Mouse (Mus musculus): ENCODE measurements around the gene Rprml.

The Rprml gene

DNA sequence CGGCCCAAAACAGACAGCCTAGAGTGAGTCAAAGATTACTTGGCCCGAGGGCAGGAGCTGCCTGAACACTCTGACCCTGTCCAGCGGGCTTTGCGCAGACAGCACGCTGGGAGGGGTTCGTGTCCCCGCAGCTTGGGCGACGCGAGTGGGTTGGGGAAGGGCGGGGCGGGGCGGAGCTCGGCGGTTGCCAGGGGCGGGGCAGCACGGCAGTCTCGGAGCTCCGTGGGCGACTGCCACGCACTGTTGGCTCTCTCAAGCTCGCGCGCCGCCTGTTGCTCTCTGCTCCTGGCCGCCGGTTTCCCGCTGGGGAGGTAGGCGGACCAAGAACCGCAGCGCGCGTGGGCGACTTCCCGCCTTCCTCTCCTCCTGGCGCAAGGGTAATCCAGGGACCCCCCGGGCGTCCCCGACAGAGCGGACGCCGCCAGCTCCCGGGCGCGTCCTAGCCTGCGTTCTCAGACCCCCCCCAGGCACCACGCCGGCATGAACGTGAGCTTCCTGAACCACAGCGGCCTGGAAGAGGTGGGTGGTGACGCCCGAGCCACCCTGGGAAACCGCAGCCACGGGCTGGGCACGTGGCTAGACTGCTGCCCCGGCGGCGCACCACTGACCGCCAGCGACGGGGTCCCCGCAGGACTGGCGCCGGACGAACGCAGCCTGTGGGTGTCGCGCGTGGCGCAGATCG lies at the start of gene Rprml:
TSS of gene Rprml (plus strand) at position 270 of the 682 bp plus-strand sequence.
- DNase-seq, result peak; percentile 90

DNA sequence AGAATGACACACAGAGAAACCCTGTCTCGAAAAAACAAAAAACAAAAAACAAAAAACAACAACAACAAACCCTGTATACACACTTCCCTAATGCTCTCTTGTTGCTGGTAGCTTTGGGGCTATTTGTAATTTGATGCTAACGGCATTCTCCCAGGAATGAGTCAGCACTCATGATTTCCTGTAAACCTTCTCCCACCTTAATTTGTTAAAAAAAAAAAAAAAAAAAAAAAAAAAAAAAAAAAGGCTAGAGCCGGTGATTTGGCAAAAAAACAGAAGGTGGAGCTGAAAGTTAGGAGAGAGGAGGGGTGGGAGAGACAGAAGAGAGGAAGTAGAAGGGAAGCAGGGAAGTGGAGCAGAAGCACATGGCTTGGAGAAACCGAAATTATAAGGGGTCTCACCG lies 42.8 kb upstream of the Rprml start:
- DNase-seq, result no peak

DNA sequence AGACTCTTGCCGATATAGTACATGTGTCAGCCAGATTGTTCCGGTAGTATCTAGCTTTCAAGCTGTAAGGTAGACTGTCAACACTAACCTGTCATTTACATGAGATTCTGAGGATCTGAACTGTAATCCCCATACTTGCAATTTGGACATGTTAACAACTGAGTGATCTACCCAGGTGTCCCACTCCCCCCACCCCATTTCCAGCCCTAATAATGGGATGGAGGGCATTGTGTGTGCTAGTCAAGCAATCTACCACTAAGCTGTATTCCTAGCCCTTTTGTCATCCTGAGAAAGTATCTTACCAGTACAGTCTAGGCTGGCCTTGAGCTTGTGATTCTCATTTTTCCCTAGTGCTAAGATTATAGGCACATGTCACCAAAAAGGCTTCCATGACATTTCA lies 38.6 kb upstream of the Rprml start:
- no peak for DNase-seq

DNA sequence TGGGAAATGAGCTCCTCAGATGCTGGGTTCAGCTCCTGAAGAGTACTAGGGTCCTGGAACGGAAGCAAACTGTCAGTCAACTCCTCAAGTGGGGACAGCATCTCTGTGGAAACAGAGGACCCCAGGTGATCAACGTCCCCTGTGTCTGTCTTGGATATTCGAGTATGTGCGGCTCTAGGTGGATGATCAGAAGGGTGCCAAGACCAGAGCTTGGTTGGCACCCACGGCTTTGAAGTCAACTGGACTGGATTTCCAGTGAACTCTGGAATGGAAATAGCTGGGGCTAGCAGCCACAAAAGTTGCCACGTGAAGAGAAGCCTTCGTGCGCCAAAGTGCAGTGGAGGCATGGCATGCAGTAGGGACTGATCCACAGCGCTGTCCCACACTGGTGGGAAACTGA lies 28.3 kb upstream of the Rprml start, which contains the start of gene Gm884:
TSS of gene Gm884 (minus strand) at position 101 of the 400 bp plus-strand sequence.
- DNase-seq, result no peak

DNA sequence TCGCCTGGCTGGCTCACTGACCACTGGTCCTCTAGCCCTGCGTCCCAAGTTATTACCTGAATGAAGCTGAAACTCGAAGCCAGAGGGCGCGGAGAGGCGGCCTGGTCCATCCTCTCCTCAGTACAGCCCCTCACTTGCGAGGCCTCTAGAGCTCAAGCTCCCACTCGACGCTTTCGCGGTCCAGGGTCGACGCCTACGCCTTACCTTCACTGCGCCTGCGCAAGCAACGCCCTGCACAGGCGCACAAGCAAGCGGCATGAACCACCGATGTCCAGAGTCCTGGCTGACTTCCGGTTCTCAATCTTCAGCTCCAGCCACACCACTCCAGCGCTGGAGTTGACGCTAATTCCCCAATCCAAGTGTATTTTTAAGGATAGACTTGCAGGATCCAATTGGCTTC lies 21.9 kb upstream of the Rprml start:
- no peak for DNase-seq

DNA sequence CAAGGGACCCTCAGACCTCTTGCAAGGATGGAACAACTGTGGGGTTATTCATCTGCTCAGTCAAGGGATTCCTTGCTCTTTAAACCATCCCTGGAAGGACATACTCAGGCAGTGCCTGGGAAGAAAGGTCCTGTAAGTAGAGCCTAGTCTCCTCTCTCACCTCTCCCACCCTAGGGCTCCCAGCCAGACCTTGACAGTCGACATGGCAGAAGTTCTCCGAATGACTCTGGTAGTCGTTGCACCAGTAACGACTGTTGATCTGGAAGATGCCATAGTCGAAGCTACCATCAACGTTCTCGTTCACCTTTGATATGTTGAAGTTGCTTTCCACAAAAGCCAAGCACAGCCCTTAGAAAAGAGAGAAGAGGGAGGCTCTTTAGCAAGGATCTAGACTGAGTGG lies 14.6 kb upstream of the Rprml start:
- no peak for DNase-seq

DNA sequence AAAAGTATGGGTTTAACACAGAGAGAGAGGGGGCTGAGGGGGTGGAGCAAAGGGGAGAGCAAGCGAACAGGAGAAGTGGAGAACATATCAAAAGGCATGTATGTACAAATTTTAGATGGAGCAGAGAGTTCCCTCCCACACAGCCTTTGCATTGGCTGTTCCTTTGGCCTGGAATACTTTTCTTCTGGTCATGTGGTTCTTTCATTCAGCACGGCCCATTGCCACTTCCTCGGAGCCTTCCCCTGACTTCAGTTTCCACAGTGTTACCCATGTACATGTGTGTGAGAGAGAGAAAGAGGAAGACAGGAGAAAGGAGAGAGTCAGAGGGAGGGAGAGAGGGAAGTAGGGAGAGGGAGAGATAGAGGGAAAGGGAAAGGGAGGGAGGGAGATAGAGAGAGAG lies 13.9 kb upstream of the Rprml start:
- no peak for DNase-seq

DNA sequence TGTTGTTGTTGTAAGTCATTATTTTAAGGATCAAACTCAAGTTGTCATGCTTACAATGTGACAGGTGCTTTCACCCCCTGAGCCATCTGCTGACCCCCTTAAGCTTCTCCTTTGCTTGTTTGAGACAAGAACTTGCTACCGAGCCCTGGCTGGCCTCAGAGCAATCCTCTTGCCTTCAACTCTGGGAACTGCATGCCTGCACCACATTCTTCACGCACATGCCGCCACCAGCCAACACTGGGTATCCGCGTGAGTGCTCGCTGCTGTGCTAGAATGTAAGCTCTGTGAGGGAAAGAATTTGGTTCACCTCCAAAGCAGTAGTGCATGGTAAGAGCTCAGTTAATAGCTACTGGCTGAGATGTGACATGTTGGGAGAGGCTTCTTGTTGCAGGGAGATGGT lies 13.1 kb upstream of the Rprml start:
- DNase-seq, result no peak

DNA sequence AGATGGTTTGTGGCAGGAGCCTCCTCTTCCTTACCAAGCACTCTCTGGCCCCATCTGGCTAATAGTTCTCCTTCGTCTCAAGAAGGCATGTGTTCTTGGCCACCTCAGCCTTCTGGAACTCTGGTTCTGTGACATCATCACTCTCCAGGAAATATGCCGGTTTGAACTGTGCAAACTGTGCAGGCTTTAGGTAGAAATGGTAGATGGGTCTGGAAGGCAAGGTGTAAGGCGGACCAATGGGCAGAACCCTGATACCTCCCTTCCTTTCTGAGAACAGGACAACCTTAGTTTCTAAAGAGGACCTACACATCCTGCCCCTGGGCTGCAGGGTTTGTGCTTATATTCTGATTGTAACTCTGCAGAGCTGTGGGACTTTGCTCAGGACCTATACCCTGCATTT lies 10.6 kb upstream of the Rprml start, which contains the start of gene Lyzl6:
TSS of gene Lyzl6 (minus strand) at position 101 of the 400 bp plus-strand sequence.
- DNase-seq, result no peak

DNA sequence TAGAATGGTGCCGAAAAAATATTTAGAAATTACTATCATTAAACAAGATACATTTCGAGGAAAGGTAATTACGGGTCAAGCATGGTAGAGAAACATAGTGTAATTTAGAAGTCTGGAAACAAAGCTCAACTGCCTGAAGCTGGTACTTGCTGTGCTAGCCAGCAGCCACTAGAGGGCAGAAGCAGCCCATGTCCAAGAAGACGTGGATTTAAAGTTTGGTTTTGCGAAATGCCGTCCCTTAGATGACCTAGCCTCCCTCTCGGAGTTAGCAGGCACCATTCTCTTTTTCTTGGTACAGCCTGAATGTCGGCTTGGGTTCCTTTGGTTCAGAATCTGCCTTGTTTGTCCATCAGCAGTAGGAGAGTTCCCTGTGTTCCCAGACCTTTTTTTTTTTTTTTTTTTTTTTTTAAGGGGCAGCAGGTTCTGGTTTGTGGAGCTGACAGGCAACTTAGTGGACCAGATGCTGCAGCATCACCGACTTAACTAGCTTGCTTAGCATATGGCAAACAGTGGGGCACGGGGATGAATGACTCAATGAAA lies 9.9 kb upstream of the Rprml start:
- DNase-seq, result peak; percentile 66

DNA sequence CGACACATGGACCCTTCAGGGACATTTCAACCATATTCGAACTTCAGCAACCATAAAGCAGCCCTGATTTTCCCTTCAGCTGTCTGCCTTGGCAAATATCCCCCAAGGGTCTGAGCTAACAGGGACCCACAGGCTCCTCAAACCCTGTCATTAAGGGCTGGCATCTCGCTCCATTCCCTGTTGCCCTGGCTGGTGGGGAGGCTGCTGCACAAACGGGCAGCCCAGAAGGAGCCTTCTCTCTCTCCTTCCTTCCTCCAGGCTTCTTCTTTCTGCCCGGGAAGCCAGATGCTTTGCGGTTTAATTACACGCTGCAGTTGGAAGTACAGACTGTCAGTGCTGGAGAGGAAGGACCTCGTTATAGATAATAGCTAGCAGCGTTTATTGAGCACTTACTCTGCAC lies 6.2 kb upstream of the Rprml start:
- DNase-seq, result no peak

DNA sequence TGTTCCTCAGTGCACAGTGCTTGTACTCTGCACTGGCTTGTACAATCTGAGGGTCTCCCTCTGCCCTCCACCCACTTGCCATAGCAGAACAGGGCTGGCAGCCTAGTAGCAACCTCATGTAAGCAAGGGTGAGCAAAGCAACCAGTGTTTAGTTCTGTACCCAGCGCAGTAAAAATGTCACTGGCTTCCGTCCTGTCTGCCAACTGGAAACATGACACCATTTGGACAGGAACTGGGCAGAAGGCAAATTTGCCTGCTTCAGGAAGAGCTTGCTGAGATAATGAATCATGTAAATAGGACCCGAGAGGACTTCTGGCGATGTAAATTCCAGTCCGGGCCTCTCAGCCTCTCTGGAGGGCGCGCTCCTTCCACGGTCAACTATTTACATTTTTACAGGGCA lies 3.6 kb upstream of the Rprml start:
- no peak for DNase-seq

DNA sequence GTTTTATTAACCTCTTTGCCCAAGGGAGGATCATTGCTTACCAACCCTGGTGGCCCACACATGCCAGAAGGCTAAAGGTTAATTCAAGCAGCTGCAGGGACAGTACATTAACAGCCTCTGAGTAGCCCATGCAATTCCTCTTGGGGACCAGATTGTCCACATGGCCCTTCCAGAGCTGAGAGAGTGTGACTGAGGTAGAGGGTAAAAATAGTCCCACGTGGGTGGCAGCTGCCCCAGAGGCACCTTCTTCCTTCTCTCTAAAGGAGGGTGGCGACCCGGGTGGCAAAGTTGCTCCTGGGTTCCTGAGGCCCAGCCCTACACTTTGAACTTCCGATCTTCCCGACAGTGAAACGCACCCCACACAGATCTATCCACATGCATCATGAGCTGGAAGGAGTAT lies 3.1 kb upstream of the Rprml start:
- DNase-seq, result no peak

DNA sequence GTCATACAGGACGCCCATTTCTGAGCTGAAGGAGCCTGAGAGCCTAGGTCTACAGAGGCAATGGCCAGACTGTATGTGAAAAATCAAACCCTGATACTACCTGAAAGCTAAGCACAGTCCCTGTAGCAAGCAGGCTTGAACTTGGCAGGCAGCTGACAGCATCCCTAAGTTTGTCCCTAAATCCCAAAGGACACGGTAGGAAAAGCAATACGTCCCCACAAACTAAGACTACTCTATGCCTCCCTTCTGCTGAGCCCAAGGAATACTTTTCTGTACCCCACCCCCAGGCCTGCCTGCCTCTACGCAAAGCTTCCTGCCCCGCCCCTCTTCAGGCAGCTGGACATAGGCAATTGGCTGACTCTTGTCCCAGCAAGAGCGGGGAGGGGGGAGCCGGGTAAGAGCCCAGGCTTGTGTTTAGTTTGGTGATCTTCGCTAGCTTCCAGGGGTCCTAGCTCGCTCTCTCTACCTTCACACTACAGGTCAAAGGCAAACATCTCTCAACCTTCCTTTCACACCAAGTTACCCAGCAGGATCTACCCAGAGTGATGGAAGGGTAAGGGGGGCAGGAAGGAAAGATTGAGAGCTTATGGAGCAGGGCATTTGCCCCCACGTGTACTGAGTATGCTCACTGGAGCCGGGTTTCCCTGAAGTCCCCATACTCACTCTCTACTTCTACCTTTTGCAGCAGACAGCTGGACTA lies 1.3 kb upstream of the Rprml start:
- peak; percentile 23 for DNase-seq

DNA sequence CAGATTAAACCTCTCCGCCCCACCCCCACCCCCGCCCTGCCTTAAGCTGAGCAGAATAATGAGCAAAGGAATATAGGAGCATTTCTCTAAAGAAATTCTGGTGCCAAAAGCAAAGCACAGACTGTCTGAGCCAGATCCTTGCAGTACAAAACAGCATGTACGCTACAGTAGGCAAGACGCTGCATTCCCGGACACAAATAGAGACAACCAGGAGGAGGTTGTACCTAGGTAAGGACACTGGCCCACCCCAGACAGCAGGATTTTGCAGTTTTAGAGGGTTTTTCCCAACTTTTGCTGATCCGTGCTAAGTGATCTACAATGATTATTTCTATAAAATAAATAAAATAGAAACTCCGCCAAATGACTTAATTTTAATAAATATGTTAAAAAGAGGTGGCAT lies 714 bp upstream of the Rprml start:
- DNase-seq, result no peak

DNA sequence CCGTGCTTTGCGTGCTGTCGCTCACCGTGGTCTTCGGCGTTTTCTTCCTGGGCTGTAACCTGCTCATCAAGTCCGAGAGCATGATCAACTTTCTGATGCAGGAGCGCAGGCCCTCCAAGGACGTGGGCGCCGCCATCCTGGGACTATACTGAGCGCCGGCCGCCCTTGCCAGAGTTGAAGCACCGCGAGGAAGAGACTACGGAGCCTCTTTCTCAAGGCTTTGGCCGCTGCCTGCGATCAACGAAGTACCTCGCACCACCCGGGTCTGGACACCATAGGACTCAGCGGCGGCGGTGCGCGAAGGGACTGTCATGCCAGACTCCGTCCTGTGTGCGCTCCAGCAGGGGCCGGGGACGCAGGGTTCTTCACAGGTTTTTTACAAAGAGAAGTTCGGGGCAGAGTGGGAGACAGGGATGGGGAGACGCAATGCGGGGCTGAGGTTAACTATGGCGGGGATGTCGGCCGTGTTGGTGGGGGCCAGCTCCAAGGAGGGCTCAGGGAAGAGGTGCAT lies 668 bp downstream of the Rprml start:
- DNase-seq, result no peak

DNA sequence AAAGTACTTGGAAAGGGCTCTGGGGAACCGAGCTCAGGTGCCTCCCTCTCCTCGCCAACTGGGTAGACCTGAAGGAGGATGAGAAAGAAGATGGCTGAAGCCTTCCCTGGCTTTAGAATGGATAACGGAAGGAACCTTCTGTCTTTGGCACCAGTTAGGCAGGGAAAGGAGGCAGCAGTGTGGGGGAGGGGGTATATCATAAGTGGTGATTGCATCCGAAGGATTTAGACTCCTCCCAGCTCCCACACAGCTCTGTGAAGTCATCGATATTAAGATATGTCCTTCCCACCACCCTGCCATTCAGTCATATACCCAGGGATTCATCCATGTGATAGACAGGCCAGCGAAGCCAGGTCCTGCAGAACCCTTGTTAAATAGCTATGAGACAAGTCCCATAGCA lies 2.1 kb downstream of the Rprml start:
- DNase-seq, result peak; percentile 42

DNA sequence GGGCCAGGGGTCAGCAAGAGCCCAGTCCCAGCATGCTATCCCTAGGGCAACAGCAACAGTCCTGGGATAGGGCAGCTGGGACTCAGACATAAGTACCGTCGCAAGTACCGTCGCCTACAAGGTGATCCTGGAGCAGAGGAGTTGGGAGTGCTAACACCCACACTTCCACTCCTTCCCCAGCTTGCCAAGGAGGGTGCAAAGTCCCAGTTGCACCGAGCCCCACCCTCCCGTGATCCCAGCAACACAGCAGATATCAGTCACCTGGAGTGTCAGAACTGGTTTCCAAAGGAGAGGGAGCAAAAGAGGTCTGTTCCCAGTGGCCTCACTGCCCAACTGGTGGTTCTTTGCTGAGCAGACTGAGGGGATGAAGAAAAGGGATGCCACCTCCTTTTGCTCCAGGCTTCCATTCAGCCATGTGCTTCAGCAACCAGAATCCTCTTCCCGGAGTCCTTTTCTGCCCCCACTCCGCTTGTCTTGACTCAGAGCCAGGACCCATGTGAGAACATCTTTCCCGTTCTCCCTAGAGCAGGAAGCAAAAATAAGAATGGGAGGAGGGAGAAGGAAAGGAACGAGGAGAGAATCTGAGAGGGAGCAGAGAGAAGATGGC lies 4.1 kb downstream of the Rprml start:
- peak; percentile 57 for DNase-seq

DNA sequence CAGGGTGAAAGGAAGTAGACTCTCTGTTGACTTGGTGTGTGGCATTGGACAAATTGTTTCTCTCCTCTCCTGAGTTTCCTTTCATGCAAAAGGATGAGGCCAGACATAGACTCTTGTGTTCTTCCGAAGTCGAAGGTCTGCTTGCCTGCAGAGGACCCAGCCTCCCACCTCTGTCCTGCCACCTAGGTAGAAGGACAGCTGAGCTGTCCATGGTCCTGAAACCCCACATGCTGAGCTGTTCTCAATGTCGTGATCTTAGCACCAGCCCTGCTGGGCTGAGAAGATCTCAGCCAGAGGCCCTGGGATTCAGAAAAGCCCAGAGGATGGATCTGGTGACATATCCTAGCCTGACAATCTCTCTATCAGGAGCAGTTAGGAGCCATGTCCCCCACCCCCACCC lies 7.2 kb downstream of the Rprml start:
- DNase-seq, result no peak

DNA sequence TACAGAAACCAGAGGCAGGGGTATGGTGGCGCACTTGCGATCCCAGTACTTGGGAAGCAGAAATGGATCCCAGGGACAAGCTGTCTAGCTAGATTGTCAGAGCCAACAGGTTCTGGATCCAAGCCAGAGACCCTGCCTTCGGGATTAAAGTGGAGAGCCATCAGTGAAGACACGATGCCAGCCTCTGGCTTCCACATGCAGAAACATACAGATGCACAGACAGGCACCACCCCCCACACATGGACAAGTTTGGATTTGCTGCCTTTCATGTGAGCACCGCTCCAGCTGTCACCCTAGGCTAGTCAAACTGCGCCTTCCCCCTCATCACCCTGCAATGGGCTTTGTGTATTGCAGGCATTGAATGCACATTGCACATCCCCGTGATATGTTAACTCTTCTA lies 8.8 kb downstream of the Rprml start:
- DNase-seq, result no peak

DNA sequence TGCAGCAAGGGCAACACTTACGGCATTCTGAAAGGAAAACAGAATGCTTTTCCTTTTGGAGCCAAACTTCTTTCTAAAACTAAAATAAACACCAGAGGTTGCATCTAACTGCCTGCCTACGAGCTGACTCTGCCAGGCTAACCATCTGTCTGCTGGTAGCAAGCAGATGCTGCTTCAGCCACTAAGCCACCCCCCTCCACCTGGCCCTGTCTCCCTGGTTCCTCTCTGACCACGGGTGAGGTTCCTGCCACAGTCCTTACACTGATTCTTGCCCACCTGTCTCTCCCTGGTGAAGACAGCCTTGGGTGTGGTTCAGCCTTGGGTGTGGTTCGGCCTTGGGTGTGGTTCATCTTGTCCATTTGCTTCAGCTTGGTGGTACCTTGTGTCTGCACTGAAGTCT lies 12.5 kb downstream of the Rprml start:
- DNase-seq, result peak; percentile 38

DNA sequence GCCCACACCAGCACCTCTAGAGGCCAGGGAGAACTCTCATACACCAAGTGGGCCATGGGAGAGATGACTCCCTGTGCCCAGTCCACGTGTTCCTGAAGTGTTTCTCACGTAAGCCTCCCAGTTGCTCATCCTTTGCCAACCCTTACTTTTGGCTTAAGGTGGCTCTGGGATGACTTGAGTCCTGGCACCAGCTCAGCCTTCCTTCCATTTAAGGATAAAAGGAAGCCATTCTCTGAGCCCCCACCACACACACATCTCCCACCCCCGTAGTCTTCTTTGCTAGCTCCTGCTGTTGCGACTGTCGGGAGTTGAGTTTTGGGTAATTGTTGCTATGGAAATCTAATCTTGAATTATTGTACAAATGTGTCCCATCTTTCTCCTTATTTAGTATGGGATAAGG lies 13.2 kb downstream of the Rprml start:
- DNase-seq, result peak; percentile 83

DNA sequence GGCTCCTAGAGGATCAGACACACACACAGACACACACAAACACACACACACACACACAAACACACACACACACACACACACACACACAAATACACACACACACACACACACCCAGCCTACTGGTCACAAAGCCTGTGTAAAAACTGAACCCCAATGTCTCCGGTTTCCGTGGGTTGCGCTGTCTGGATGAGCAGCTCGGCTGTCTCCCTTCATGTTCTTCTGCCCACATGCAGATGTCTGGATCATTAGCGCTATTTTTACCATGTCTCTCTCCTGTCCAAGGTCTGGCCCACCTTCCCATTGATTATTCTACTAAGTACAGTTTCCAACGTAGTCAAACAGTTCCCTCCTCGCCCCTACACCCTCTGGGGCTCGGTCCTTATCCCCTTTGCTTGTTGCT lies 13.7 kb downstream of the Rprml start:
- DNase-seq, result no peak

DNA sequence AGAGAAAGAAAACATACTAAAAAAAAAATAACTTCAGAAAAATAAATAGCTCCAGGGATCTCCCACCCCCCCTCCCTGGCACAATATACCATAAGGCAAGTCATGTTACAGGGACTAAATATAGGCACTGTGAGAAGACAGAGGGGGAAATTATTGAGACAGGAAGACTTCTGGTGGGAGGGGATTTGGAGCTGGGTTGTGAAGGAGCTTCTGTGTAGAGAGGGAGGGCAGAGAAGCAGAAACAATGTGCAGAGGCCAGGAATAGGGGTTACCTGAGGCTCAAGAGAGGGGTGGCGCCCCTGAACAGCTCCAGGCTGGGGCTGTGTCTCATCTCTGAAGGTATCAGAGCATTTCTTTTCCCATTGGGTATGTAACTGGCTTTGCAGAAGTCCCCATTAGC lies 16.3 kb downstream of the Rprml start:
- no peak for DNase-seq

Data from right cerebral cortex, postnatal 14 days (tissue).